Mouse (Mus musculus) skeletal muscle tissue, postnatal 0 days (tissue): Measurements from ENCODE around the gene Odc1. TPM values are rescaled to one million over a fixed set of nuclear protein-coding genes. Genes with fewer than 3 reads are reported as not detected.

Source experiments
- polyA plus RNA-seq: library from polyadenylated mRNA; unstranded; fragments of >200 nt; fragmentation: Nextera tagmentation; extraction: Ambion mirVana; gene quantifications from 2 replicates; pipeline ENCODE4 v1.2.1, GENCODE M21; 2015

The Odc1 gene
- 67.0 and 84.9 TPM in 2 replicates for polyA plus RNA-seq

DNA sequence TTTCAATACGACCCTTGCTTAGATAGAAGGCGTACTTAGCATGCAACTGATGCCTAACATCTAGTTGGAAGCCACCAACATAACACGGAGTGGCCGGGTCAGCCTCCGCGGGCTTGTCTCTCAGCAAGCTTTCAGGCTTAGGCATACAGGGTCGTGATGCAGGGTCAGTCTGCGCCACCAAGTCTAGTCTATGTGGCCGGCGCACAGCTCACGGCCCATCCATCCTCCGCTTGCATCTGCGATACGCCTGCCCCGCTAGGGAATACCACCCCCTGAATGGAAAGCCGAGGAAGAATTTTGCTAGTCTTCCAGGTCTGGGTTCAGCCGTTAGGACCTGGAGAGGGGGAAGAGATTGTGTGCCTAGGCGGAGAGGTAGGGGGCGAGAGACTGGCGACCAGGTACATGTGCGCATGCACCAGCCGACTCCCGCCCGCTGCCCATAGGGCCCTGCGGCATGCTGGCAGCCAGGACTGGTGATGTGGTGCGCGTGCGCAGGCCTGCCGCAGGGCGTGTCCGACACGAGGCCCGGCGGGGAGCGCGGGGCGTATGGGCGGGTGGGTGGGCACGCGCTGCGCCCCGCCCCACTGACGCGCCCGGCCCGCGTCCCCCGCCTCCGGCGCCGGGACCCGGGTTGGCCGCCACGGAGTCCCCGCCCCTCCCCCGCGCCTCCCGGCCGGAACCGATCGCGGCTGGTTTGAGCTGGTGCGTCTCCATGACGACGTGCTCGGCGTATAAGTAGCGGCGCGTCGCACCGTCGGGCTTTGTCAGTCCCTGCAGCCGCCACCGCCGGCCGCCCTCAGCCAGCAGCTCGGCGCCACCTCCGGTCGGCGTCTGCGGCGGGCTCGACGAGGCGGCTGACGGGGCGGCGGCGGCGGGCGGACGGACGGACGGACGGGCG is at the start of gene Odc1:
TSS of gene Odc1 (plus strand) at position 586 of the 898 bp plus-strand sequence.

Other genes with a start within 250 kb of the Odc1 start
- gene Atp6v1c2, start 215.4 kb upstream of the Odc1 start, polyA plus RNA-seq: 0.44 and 1.9 TPM in 2 replicates
- 5.8 and 7.7 TPM in 2 replicates for gene Nol10, start 196.3 kb upstream of the Odc1 start, polyA plus RNA-seq
- 25.9 and 26.6 TPM in 2 replicates for gene Hpcal1, start 146.1 kb downstream of the Odc1 start, polyA plus RNA-seq